Comparison of ENCODE assay signal across 17 mouse cellular contexts in the genomic region with DNA sequence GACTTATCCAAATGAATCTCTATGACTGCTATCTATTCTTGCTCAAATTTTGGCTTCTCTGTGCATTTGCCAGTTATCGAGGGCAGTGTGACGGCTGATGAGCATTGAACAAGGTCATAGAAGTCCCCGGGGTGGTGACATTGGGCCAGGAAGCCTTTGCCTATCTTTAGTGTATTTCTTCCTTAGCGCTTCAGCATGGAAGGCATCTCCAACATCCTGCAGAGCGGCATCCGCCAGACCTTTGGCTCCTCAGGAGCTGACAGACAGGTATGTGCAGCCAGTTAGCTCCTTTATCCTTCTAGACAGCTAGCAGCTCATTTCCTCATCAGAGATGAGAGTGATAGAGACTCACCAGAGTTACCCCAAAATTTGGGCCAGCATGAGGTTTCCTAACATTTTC. TPM values are rescaled to one million over a fixed set of nuclear protein-coding genes. Genes with fewer than 3 reads are reported as not detected.
"Had no signal": no experiment of that assay in that cellular context is flagged by ENCODE, and none has a peak within 500 bp of the region (broad histone marks: within the 10 kb centered on the region; RNA-seq: fewer than 3 reads in every experiment).

No protein-coding gene starts in this region.

- H3K27me3 ChIP-seq: neural tube, embryonic 13.5 days; neural tube, embryonic 15.5 days; stomach, embryonic 15.5 days had no signal

- H3K4me3 ChIP-seq: neural tube, embryonic 13.5 days; neural tube, embryonic 15.5 days; stomach, embryonic 15.5 days had no signal

- H3K4me1 ChIP-seq: stomach, embryonic 15.5 days had no signal

- DNase-seq: retina, postnatal 1 day; right cerebral cortex, adult 18-20 months; right cerebral cortex, postnatal 14 days; right cerebral cortex, postnatal 25 days; right cerebral cortex, postnatal 4 days; spleen, adult 18-20 months; thymus, adult 18-20 months; thymus, adult 2 months; thymus, postnatal 14 days; thymus, postnatal 25 days; thymus, postnatal 36 days; thymus, postnatal 4 days had no signal

- H3K27ac ChIP-seq: neural tube, embryonic 13.5 days; neural tube, embryonic 15.5 days; stomach, embryonic 15.5 days; stomach, postnatal 0 days had no signal

RNA-seq across cellular contexts. Expression of a gene that starts 47.0 kb away (rescaled TPM):
- total RNA-seq: neutrophil, adult 5-6 weeks had no signal
